Comparison of ENCODE assay signal across 8 mouse cellular contexts in genomic region chr1:88745256-88745655, GRCm38 (mm10). TPM values are rescaled to one million over a fixed set of nuclear protein-coding genes. Genes with fewer than 3 reads are reported as not detected.
A peak's percentile ranks its signal among the peaks of the same experiment; 100 is the strongest.
DNase-seq lines count a peak whose midpoint lies in the region; ATAC-seq and TF ChIP-seq lines count a peak whose summit lies in the region.

No protein-coding gene starts in this region.

- peak; percentile 67 to 69 for DNase-seq in adrenal gland, adult 18-20 months (ENCODE audit: low spot score in 2 of 2)
- peak; percentile 63 for DNase-seq in gastrocnemius, postnatal 10 days
- peak; percentile 65 for DNase-seq in left cerebral cortex, adult 8-10 months (ENCODE audit: low spot score in 2 of 2)
- DNase-seq in mesoderm, embryonic 11.5 days (ENCODE audit: low read depth, low spot score): peak; percentile 91
- peak; percentile 75 for DNase-seq in right cerebral cortex, postnatal 14 days
- peak; percentile 79 for DNase-seq in yolk sac, embryonic 10.5 days (ENCODE audit: low spot score)

- TF ChIP-seq POLR2A in cortical plate, adult 2 months (IDR thresholded peaks at IDR 0.05; ENCODE audit: extremely low read depth, insufficient read depth, low read length): no peak

- ATAC-seq in inflammation-experienced regulatory T-cells, adult 6 months: peak; percentile 83

- no peak overlapping the region for H3K4me3 ChIP-seq in cortical plate, adult 2 months (ENCODE audit: insufficient read depth, low read length)

- no peaks in the 10 kb centered on the region for H3K4me1 ChIP-seq in cortical plate, adult 2 months (ENCODE audit: control insufficient read depth, insufficient read depth, low read length)

- no peak overlapping the region for H3K27ac ChIP-seq in cortical plate, adult 2 months (ENCODE audit: insufficient read depth, low read length)

- peak; percentile 97 for TF ChIP-seq CTCF in cortical plate, adult 2 months (IDR thresholded peaks at IDR 0.05; ENCODE audit: extremely low read depth, insufficient read depth, low read length)

RNA-seq across cellular contexts. Expression of gene Arl4c, which starts 43.2 kb away (rescaled TPM):
- 10 to 100 TPM in 1 of 2 experiments, 1 to 10 TPM in 1; 9.8 to 10.3 TPM for total RNA-seq in adrenal gland, adult 18-20 months (2021)
- 26.5 and 26.6 TPM in 2 replicates for polyA plus RNA-seq in cortical plate, adult 2 months (2012; rRNA removed)
- 1 to 10 TPM; 4.4 to 6.3 TPM for total RNA-seq in gastrocnemius, postnatal 10 days (2021)
- polyA plus RNA-seq in inflammation-experienced regulatory T-cells, adult 6 months (2017; shearing (Covaris generic)): 10 to 100 TPM in 2 of 3 experiments, 1 to 10 TPM in 1; 9.6 to 20.2 (median 12.6) TPM
- 10 to 100 TPM; 36.6 to 40.7 (median 39.0) TPM for total RNA-seq in left cerebral cortex, adult 8-10 months (2022)
